In the genomic region with DNA sequence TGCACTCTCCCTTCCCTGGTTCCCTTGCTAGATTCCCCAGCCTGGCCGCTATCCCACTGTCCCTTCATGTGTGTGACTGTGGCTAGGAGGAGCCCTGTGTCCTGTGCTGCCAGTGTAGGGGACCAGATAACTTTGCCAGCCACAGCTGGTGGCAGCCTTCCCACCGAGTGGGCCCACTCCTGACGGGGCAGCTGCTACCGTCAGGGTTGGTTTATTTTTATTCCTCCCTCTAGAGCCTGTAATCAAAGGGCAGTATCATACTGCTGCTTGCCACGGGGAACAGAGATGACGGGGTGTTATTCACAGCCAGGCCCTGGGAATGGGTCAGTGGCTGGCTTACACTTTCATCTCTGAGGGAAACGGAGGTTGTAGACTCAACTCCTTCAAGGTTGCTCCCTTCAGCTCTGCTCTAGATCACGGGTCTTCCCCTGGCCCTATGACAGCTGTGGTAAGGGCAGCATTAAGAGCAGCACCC, we compare ENCODE assay signal across 11 mouse cellular contexts. TPM values are rescaled to one million over a fixed set of nuclear protein-coding genes. Genes with fewer than 3 reads are reported as not detected.
A peak's percentile ranks its signal among the peaks of the same experiment; 100 is the strongest.
DNase-seq lines count a peak whose midpoint lies in the region; ATAC-seq and TF ChIP-seq lines count a peak whose summit lies in the region.
"Had no signal": no experiment of that assay in that cellular context is flagged by ENCODE, and none has a peak within 500 bp of the region (broad histone marks: within the 10 kb centered on the region; RNA-seq: fewer than 3 reads in every experiment).

No protein-coding gene starts in this region.

- H3K4me1 ChIP-seq in midbrain, postnatal 0 days (ENCODE audit: insufficient read depth, low read length), result peaks cover 9% of the 10 kb centered on the region; the same call in 1 of the 2 replicates
- H3K4me1 ChIP-seq in midbrain, embryonic 16.5 days (ENCODE audit: control insufficient read depth, insufficient read depth, low read length), result peaks cover 12% of the 10 kb centered on the region
- H3K4me1 ChIP-seq in neural tube, embryonic 14.5 days (ENCODE audit: control insufficient read depth, insufficient read depth, low read length), result peaks cover 25% of the 10 kb centered on the region

- no peak for ATAC-seq in midbrain, postnatal 0 days (ENCODE audit: low FRiP score)
- ATAC-seq in midbrain, embryonic 16.5 days, result no peak
- ATAC-seq in neural tube, embryonic 14.5 days (ENCODE audit: low read depth), result peak; percentile 23; the same call in 1 of the 2 replicates
- no peak for ATAC-seq in activated CD4-positive, CD25-positive, alpha-beta regulatory T cell, adult 4 months
- ATAC-seq: intestine, postnatal 0 days had no signal

- H3K36me3 ChIP-seq in midbrain, postnatal 0 days (ENCODE audit: insufficient read depth, low read length), result no peaks in the 10 kb centered on the region; the same call in 1 of the 2 replicates
- H3K36me3 ChIP-seq in midbrain, embryonic 16.5 days (ENCODE audit: control insufficient read depth, insufficient read depth, low read length), result no peaks in the 10 kb centered on the region
- no peaks in the 10 kb centered on the region for H3K36me3 ChIP-seq in neural tube, embryonic 14.5 days (ENCODE audit: control insufficient read depth, insufficient read depth, low read length)
- H3K36me3 ChIP-seq: midbrain, embryonic 12.5 days had no signal

- no peaks in the 10 kb centered on the region for H3K27me3 ChIP-seq in midbrain, postnatal 0 days (ENCODE audit: insufficient read depth, low read length)
- H3K27me3 ChIP-seq in midbrain, embryonic 16.5 days (ENCODE audit: control insufficient read depth, insufficient read depth, low read depth, low read length), result no peaks in the 10 kb centered on the region
- H3K27me3 ChIP-seq in neural tube, embryonic 14.5 days (ENCODE audit: control insufficient read depth, insufficient read depth, low read length), result no peaks in the 10 kb centered on the region

- H3K27ac ChIP-seq in midbrain, postnatal 0 days (ENCODE audit: low read depth, low read length), result no peak overlapping the region
- H3K27ac ChIP-seq in midbrain, embryonic 16.5 days (ENCODE audit: low read length), result no peak overlapping the region; the same call in 1 of the 2 replicates
- H3K27ac ChIP-seq in neural tube, embryonic 14.5 days (ENCODE audit: low read depth, low read length), result 0 out of 2 replicates have a peak overlapping the region, but pooled peaks have one; percentile 12
- H3K27ac ChIP-seq: midbrain, embryonic 12.5 days had no signal

- TF ChIP-seq CTCF in midbrain, postnatal 0 days (IDR thresholded peaks at IDR 0.05), result no peak

- H3K4me3 ChIP-seq in midbrain, postnatal 0 days (ENCODE audit: low read depth, low read length), result no peak overlapping the region
- H3K4me3 ChIP-seq in midbrain, embryonic 16.5 days (ENCODE audit: low read depth, low read length), result no peak overlapping the region
- no peak overlapping the region for H3K4me3 ChIP-seq in neural tube, embryonic 14.5 days (ENCODE audit: low read depth, low read length)
- H3K4me3 ChIP-seq: erythroblast, embryonic 14.5 days; midbrain, embryonic 12.5 days had no signal

- 50% methylated on average over 8 of the region's 8 CpGs for WGBS in midbrain, postnatal 0 days
- 37% methylated on average over 8 of the region's 8 CpGs for WGBS in midbrain, embryonic 16.5 days
- WGBS in neural tube, embryonic 14.5 days, result 18% methylated on average over 8 of the region's 8 CpGs

- no peak overlapping the region for H3K9ac ChIP-seq in midbrain, postnatal 0 days (replicated peaks; ENCODE audit: low read length, poor library complexity, severe bottlenecking)
- H3K9ac ChIP-seq in midbrain, embryonic 16.5 days (ENCODE audit: low read depth, low read length), result no peak overlapping the region
- 0 out of 2 replicates have a peak overlapping the region, but pooled peaks have one; percentile 28 for H3K9ac ChIP-seq in neural tube, embryonic 14.5 days (replicated peaks; ENCODE audit: low read depth, low read length)
- H3K9ac ChIP-seq: midbrain, embryonic 12.5 days had no signal

- DNase-seq in midbrain, postnatal 0 days (ENCODE audit: low spot score), result peak; percentile 42
- DNase-seq in gastrocnemius, postnatal 10 days, result peak; percentile 53
- DNase-seq in kidney, adult 9 months, result peak; percentile 56
- no peak for DNase-seq in adipocyte (ENCODE audit: low spot score)
- no peak for DNase-seq in lung, postnatal 25 days (ENCODE audit: low spot score)

- H3K4me2 ChIP-seq in midbrain, postnatal 0 days (ENCODE audit: low read depth, low read length, poor library complexity, severe bottlenecking), result no peak overlapping the region
- no peak overlapping the region for H3K4me2 ChIP-seq in midbrain, embryonic 16.5 days (ENCODE audit: low read length)
- H3K4me2 ChIP-seq in neural tube, embryonic 14.5 days (ENCODE audit: low read depth, low read length), result no peak overlapping the region
- H3K4me2 ChIP-seq: midbrain, embryonic 12.5 days had no signal

- no peaks in the 10 kb centered on the region for H3K9me3 ChIP-seq in midbrain, postnatal 0 days (ENCODE audit: low read length)
- H3K9me3 ChIP-seq in midbrain, embryonic 16.5 days (replicated peaks; ENCODE audit: control insufficient read depth, low read length, poor library complexity, severe bottlenecking), result no peaks in the 10 kb centered on the region
- H3K9me3 ChIP-seq in neural tube, embryonic 14.5 days (ENCODE audit: control insufficient read depth, low read length), result no peaks in the 10 kb centered on the region
- H3K9me3 ChIP-seq: midbrain, embryonic 12.5 days had no signal

RNA-seq across cellular contexts. Expression of gene Rab11fip4, which starts 53.7 kb away (rescaled TPM):
- 68.1 and 68.3 TPM in 2 replicates for total RNA-seq in midbrain, postnatal 0 days (2014; rRNA removed)
- polyA plus RNA-seq in midbrain, postnatal 0 days (2015; fragmentation: Nextera tagmentation; extraction: Ambion mirVana), result 19.0 and 19.9 TPM in 2 replicates
- 27.8 and 29.4 TPM in 2 replicates for polyA plus RNA-seq in midbrain, embryonic 16.5 days (2015; fragmentation: Nextera tagmentation; extraction: Ambion mirVana)
- 1 to 10 TPM in 1 of 2 experiments, under 1 TPM in 1; 0.80 to 1.6 TPM for total RNA-seq in gastrocnemius, postnatal 10 days (2021)
- 23.1 and 28.1 TPM in 2 replicates for polyA plus RNA-seq in neural tube, embryonic 14.5 days (2014; fragmentation: Nextera tagmentation; extraction: Ambion mirVana)
- 10 to 100 TPM; 11.0 to 11.5 TPM for polyA plus RNA-seq in activated CD4-positive, CD25-positive, alpha-beta regulatory T cell, adult 4 months (2017; shearing (Covaris generic))
- polyA plus RNA-seq: erythroblast, embryonic 14.5 days had no signal

Comparison
In these comparisons a context has a peak if more than half of its experiments do, and no peak if none do; other contexts are left out.
1. DNase-seq: peak in midbrain, postnatal 0 days (single experiment), gastrocnemius, postnatal 10 days (single experiment) and kidney, adult 9 months (single experiment); none in adipocyte (single experiment) and lung, postnatal 25 days (single experiment).